Mouse (Mus musculus): ENCODE measurements at regions not wholly inside any gene's neighbourhood (a gene's known extent, or its start where the extent isn't known, plus 50 kb on each side); places are given as distances from the start of the nearest gene placed in this dataset.

DNA sequence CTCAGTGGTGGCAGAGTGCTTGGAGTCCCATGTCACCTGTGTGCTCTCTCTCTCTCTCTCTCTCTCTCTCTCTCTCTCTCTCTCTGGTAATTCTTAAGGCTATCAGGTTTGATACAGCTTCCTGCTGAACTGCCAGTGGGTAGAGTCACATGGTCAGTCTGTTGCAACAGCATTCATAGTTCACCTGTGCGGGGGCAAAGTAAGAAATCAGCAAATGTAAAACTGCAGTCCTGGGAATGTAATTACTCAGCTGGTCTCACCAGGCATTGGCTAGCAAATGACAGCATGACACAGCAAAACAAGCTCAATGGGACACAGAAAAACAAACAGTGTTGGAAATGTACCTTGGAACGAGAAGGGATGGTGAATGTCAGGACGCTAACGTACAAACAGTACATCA, 422.7 kb downstream of the Ppargc1a start:
- no peak for DNase-seq (ENCODE audit: low spot score in 2 of 2)

DNA sequence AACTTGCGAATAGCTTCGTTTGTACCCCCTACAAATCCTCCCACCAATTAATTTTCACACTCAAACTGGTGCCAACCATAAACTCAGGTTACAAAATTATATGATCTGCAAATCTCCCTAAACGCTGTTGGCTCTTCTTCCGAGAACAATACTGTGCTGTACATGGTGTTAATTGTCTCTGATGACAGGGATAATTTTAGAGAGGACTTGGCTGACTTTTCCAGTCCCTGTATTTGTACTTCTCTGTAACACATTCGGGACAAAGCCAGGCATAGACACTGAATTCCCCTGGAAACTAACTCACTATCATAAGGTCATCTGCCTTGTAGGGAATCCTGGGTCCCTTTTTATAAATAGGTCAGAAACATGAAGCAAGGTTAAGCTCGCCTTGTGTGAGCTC, 442.4 kb downstream of the Ppargc1a start:
- no peak for DNase-seq (ENCODE audit: low spot score in 2 of 2)

DNA sequence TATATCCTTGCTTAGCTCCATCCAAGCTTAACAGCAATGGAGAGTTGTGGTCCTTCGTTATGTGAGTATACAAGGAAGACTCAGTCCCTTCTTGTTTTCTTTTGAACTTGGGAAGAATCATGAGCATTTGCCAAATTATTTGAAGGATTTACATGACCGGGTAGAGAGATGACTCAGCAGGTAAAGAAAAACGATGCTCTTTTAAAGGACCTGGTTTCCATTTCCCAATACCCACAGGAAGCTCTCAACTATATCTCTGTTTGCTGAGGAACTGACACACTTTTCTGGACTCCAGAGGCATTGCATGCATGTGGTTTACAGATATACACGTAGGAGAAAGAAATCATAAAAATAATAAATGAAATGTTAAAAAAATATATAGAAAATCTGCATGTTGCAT, 457.5 kb downstream of the Ppargc1a start:
- no peak for DNase-seq (ENCODE audit: low spot score in 2 of 2)

DNA sequence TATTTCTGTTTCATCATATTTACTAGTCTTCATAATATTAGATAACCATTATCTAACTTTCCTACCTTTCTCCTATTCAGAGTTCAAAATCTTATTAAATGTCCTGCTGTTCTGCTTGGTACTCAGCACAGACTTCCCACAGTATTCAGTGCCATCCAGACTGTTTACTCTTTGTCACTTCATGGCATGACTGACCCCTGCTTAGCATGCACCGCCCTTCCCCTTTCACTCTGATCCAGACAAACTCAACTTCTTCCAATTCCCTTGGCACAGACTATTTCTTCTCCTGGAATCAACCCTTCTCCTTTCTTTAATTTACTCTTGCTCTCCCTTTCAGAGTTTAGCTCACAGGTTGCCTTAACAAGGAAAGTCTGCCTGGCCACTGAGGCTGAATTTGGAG, 458.8 kb downstream of the Ppargc1a start:
- no peak for DNase-seq (ENCODE audit: low spot score in 2 of 2)

- DNase-seq (ENCODE audit: low spot score in 2 of 2) = no peak
Observed at GRCm38 (mm10) chr5:51108181-51108580, 459.3 kb downstream of the Ppargc1a start.

GRCm38 (mm10) chr5:51099902-51100301, 467.6 kb downstream of the Ppargc1a start:
- no peak for DNase-seq (ENCODE audit: low spot score in 2 of 2)

DNA sequence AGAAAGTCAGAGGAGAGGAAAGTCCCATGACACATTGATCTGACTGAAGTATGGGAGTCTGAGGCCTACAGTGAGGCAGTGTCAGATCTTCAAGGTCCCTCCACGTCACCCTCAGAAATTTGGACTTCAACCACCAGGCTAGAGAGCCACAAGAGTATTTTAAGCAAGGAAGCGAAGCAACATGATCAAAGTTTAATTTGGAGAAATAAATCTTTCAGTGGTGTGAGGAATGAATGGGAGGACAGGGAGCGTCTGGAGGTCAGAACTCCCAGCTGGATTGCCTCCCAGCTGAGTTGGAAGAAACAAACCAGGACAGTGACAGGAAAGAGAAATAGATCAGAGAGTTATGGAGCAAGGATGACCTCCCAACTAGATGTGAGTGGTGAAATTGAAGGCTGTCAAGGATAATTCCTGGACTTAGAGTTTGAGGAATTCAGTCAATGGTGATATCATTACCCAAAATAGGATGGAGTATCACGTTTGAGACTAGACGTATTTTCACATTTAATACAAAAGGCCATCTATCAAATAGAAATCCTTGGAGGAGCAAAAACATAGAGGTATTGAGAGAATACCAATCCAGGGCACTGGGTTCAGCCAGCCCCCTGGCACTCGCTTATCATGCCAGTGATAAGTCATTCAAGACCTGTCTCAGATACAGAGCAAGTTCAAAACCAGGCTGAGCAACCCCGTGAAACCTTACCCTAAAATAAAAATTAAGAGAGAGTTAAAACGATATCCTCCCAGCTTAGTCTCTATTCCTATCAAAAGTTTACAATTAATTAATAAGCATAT, 494.7 kb downstream of the Ppargc1a start:
- no peak for DNase-seq (ENCODE audit: low spot score in 2 of 2)

DNA sequence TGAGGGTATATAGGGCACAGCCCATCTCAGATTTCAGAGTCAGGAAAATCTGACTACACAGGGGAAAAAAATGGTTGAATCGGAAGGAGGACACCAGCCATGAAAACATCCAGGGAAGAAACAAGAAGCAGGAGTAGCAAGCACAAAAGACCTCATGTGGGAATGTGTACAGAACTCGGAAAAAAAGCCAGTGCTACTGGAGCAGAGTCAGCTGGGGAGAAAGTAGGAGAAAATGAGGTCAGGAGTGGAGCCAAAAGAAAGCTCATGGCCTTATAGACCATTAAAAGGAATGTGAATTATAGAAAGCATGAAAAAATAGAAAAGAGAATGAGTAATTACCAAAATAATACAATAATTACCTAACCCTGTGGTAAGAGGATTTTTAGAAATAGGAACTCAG, 495.4 kb downstream of the Ppargc1a start:
- DNase-seq (ENCODE audit: low spot score in 2 of 2) = no peak

- no peak for DNase-seq (ENCODE audit: low spot score in 2 of 2)
Observed at GRCm38 (mm10) chr5:51069668-51070067, 497.9 kb downstream of the Ppargc1a start.

- DNase-seq (ENCODE audit: low spot score in 2 of 2) = no peak
Observed at GRCm38 (mm10) chr5:51045872-51046271, 521.7 kb downstream of the Ppargc1a start.

- DNase-seq (ENCODE audit: low spot score in 2 of 2) = peak; percentile 15 to 18
Observed at GRCm38 (mm10) chr5:51041541-51042217, 525.8 kb downstream of the Ppargc1a start.

- peak in 1 of 2 experiments; percentile 26 for DNase-seq (ENCODE audit: low spot score in 2 of 2)
Observed at GRCm38 (mm10) chr5:51040926-51041325, 526.6 kb downstream of the Ppargc1a start.

DNA sequence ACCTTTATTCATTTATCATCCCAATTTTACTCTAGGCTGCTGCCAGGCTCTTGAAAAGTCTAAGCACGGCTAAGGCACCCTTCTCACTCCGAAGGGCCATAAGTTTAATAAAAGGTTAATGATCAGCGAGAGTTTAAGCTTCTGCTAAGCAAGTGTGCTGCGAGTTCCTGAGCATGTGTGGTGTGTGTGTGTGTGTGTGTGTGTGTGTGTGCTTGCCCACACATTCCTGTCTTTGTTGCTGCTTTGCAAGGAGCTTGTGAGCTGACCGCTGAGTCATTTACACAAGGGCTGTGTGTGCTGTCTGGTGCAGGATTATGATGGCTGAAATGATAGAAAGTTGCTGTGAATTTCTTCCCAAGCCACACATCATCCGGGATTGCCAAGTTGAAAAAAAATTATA, 527.1 kb downstream of the Ppargc1a start:
- no peak for DNase-seq (ENCODE audit: low spot score in 2 of 2)

- peak in 1 of 2 experiments; percentile 14 for DNase-seq (ENCODE audit: low spot score in 2 of 2)
Observed at GRCm38 (mm10) chr5:51039713-51040178, 527.8 kb downstream of the Ppargc1a start.

GRCm38 (mm10) chr5:51036450-51036990, 531.0 kb downstream of the Ppargc1a start:
- no peak for DNase-seq (ENCODE audit: low spot score in 2 of 2)

DNA sequence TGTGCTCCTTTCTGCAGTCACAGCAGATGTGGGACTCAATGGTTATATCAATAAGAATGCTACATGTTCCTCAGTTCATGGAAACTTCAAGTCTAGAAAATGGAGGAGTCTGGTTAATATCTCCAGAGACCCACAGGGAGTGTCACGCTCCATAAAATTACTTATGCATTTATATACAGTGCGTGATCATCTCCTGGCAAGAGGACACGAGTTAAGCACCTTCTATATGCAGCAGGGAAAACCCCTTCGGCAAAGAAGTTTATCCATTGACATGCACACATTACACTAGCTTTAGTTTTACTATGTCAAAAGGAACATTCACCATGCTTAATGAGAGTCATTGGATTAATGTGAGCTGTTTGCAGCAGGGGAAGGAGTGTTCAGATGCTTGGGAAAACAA, 538.6 kb downstream of the Ppargc1a start:
- DNase-seq (ENCODE audit: low spot score in 2 of 2) = no peak

GRCm38 (mm10) chr5:50990822-50991537, 576.5 kb downstream of the Ppargc1a start:
- DNase-seq (ENCODE audit: low spot score in 2 of 2) = no peak

All from urinary bladder, postnatal 36 days (tissue).